Mouse (Mus musculus) right cerebral cortex, adult 2 months (tissue): ENCODE data around the gene 5530401A14Rik.

Experiments used
- DNase-seq, 2 experiments: peaks; one replicate each; pipeline ENCODE4 v3.0.0; 2021 to 2022; ENCODE audit warnings: low spot score in 2 of 2

The 5530401A14Rik gene

DNA sequence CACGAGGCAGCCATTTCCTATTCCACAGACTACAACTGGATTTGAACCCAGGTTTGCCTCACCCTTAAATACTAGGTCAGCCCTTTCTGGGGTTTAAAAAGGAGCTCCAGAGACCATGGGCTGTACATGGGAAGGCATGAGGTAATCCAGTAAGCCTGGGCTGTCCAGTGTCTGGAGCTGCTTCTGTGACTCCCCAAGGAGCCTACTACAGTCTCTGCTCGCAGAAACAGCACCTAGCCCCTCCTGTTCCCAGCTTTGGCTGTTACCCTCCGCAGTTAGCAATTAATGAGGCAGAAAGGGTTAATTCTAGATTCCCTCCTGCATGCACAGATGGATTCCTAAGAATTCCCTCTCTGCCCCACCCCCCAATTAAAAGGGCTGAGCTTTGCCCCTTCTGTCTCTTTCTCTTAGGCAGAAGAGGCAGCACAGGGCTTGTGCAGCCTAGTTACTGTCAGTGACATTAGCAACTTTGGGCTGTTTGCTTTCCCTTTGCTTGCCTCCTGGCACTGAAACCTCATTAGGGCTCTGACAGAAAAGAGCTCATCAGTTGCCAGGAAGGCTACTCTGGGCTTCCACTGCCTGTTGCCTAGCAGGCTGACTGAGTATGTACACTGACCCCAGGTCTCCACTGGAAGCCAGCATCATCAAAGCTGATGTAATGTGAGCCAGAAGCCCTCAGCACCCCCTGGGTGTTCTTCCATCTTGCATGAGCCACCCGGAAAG lies at the start of gene 5530401A14Rik:
Gene 5530401A14Rik (plus strand): TSS at position 424 of the 723 bp plus-strand sequence.
- DNase-seq: peak; percentile 17 to 27

DNA sequence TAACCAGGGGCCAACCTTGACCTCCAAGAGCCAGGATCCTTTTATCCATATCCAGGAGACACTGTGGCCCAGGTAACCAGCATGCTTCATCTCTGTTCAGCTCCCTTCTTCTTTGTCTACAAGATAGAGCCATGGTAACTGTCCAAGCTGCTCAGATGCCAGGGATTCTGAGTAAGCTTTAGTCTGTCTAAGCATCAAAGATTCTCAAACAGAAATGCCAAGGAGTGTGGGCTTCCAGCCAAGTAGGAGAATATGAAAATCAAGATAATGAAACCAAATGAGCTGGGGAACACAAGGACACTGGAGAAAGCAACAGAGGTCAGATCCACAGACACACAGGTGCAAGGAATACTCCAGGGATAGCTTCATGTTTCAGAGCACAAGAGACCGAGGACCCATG lies 45.7 kb upstream of the 5530401A14Rik start:
- peak; percentile 56 to 59 for DNase-seq

DNA sequence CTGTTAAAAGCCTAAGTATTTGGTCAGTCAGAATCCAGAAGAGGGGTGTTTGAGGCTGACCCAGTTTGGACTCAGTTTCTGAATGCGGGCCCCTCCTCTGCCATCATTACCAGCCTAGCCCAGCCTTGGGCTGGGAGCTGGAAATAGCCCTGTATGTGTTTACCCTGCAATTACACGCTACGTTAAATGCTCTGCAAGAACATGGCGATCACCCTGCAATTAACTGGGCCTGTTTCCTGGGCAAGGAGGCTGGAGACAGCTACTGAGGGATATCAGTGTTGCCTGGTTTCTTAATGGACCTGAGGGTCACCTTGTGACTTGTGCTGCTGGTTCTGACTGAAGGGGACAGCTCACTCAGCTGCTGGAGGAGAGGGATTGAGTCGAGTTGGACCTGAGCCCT lies 43.9 kb upstream of the 5530401A14Rik start:
- no peak for DNase-seq

DNA sequence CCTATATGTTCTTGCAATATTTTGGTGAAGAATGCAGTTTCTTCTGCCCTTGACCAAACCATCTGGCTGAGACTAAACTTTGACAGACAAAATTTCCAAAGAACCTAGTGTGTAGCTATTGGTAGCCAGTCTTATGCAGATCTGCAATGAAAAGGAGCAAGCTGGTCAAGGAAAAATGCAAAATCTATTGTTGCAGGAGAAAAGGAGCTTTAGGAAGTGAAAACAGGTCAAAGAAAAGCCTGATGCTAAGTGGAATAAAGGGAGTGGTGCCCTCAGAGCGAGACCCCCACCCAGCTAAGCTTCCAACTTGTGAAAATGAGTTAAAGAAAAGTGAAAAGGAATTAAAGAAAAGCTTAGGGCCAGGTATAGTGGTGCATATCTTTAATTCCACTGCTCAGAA lies 28.1 kb upstream of the 5530401A14Rik start:
- DNase-seq: no peak

DNA sequence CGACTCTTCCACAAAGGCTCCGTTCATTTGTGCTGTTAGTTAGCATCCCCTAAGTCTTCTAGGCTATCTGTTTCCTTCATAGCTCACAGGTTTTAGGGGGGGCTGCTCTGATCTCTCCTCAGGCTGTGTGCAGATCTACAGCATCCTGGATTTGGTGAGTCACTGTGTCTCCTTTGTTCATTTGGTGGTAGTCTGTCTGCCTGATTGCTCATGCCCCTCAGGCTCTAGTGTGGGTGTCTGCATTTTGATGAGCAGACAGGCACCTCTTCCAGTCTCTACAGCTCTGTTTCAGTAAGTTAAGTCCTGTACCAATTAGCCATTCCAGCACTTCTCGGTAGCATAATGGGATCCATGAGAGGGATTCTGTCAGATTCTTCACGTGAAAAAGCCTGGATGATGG lies 22.0 kb upstream of the 5530401A14Rik start:
- no peak for DNase-seq

DNA sequence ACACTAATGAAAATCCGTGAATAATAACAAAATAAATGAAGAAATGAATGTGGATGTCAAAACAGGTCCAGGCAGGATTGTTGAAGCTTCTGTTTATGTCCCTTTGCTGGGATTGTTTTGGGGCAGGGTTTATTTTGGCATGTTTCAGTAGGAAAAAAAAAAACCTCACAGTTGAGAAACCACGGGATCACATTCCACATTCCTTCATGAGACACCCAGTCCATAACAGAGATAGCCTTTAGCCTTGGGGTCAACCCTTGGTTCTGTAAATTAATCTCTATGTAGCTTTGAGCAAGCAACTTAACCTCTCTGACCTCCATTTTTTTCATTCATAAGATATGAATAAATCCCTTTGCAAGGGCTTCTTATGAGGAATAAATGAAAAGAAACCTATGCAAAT lies 19.5 kb upstream of the 5530401A14Rik start:
- no peak for DNase-seq

DNA sequence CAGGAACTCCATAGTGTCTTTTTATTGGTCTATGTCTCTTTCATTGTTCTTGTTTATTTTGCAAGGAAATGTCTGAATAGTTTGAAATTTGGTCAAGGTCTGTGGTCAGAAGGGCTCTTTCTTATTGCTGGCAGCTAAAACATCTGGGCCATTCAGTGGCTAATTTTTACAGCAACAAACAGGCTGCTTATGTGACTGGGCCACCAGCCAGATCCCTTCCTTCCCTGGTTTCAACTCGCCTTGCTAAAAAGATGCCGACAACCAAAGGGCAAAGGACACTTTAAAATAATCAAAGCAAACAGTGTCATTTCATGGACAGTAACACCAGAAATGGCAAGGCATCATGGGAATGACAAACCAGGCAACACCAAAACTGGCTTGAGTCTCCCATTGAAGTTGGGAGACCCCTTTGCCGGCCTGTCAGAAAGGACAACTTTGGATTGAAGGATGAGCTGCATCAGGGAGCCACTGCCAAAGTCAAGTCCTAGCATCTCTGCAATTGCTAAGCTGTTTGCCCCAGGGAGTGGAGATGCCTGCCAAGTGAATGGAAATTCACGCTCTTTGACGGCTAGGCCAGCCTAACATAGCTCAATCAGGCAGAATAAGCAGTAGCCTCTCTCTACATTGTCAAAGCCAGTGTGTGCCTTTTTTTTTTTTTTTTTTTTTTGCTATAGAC lies 15.3 kb upstream of the 5530401A14Rik start:
- DNase-seq: no peak

DNA sequence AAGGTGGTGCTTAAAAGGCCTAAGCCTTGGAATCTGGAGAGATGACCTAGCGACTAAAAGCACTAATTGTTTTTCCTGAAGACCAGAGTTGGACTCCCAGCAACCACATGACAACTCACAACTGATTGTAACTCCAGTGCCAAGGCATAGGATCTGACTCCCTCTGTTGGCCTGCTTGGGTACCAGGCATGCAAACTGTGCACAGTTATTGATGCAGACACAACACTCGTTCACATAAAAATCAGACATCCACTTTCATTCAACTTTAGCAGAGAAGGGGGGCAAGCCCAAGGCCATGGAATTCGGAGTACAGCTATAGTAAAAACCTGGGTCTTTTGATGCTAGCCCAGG lies 14.8 kb upstream of the 5530401A14Rik start:
- no peak for DNase-seq

DNA sequence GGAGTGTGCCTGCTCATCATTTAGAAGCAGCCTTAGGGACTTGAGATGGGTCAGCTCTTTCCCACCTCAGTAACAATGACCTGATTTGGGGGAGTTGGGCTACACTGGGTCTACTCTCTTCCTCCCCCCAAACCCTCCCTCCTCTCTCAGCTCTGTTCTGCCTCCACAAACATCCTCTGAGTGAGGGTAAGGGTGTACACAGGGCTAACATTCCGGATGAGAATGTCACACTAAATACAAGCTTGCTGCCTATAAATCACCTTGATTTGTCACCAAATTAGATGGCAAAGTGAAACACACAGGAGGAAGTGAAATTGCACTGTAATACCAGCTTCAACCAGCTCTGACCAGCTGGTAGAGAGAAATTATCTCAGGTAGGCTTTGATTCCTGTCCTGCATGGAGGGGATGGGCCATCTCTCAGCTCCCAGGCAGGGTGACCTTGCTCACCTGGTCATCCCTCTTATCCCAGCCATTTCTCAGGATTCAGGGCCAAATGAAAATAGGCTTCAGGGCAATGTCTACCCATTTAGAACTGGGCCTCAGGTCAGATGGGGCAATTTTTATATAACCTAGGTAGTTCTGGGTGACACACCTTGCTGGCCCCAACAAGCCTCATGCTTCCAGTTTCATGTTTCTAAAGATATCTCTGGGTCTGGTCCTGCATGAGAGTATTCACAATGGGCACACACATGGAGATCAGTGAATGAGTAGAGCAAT lies 12.5 kb upstream of the 5530401A14Rik start:
- DNase-seq: no peak

DNA sequence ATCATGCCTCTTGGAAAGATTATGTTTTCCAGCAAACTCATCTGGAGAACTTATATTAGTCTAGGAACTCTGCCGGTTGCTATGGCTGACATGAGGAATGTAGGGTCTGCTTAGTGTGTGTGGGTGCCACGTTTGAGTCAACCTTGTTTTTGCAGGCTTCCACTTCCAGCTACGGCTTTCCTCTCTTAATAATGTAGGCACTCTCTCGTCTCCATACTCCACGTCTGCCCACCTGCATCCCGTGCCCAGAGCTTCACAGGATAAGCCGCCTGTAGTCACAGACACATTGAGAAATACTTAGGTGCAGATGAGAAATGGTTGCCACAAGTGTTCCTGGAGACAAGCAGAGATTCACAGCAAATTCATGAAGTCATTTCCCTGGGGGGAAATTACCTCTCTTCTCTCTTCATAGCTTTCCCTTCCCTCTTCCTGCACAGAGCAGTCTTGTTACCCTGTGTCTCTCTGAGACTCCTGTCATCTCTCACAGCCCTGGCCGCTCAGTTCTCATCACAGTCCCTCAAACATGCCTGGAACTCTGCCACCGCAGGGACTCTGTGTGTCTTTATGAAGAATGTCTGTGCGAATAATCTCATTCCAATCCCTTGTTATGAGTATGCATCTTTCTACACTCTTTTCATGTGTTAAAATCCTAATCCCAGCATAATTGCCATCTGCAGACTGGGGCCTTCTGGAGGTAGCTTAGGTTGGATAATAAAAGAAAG lies 5.3 kb downstream of the 5530401A14Rik start:
- peak; percentile 43 to 56 for DNase-seq

DNA sequence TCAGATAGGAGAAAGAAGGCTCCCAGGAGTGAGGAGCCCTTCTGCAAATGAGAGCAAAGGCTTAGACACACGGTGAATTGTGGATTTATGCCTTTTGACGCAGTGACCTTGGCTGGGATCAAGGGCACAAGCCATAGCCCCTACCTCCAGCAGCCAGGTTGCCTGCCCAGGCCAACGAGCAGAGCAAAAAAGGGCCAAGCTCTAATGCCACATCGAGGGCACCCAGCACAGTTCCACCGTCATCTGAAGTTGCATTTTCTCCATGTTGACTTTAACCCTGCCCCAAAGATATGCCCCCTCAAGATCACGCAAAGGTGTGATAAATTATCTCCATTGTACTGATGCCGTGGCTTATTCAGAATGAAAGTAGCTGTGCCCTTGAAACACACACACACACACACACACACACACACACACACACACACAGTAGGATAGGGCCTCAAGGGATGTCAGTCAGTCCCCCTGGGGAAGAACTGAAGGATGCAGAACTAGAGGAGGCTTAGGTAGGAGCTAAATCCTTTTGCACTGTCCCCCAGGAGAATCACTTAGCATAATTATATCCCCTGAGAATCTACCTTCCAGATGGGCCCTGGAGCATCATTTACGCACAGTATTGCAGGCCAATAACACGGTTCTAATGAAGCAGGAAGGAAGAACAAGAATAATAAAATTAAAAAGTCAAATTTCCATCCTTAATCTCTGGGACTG lies 11.2 kb downstream of the 5530401A14Rik start:
- no peak for DNase-seq

DNA sequence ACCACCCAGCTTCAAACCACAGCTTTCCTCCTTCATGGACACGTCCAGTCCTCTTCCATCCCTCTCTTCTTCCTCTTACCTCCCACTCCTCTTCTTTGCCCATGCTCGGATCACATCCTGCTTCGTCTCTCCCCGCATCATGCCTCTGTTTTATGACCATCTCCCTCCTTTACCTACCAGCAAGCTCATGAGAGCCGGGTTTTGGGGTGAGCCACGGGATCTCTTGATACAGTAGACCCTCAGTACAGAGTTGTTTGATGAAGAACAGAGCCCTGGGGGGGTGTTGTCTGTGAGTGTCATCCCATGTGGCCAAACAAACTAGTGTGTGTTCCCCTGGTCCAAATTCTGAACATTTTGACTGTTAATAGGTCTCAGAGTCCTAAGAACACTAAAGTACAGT lies 36.0 kb downstream of the 5530401A14Rik start:
- no peak for DNase-seq

DNA sequence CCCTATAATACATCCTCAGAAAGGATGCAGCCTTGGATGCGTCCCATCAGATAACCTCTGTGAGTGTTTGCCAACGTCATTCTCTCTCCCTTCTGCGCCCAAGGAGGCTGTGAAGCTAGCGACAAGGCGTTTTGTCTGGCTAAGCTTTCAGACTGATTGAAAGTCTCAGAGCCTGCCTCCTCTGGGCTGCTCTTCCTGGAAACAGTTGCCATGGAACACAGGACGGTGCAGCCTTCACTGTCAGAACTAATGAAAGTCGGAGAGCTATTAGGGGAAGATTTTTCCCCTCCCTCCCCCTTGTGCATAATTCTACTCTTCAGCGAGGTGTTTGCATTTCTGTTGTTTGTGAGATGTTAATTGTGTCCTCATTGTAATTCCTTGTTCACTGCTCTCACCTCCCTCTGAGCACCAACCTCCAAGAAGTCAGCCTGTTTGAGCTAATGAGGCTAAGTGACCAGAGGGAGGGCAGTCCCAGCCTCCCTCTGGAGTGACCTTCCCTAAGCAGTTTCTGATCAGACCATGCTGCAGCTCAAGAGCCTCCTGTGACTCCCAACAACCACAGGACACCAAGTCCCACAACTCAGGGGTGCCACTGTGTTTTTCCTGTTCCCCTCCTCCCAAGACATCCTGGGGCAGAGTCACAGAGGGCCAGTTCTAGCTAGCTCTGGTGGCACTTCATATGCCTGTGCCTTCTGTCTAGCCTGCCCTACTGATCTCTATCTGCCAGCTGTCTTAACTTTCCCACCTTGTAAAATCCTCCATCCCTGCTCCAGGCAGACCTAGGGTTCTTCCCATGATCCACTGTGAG lies 37.3 kb downstream of the 5530401A14Rik start:
- peak; percentile 44 to 53 for DNase-seq

DNA sequence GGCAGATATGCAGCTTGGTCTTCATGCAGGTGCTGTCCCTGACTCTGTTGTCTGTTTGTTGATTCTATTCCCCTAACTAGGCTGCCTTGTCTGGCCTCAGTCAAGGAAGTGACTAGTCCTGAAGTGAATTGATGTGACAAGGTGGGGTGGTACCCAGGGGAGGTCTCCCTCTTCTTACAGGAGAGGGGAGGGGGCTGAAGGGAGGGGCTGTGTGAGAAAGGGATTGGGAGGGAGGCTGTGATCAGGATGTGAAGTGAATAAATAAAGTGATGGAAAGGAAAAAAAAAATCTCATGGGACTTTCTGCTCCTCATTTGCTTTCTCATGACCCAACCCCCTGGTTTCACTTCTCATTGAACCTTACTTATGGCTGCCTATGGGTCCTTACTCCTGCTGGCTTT lies 41.8 kb downstream of the 5530401A14Rik start:
- DNase-seq: no peak

DNA sequence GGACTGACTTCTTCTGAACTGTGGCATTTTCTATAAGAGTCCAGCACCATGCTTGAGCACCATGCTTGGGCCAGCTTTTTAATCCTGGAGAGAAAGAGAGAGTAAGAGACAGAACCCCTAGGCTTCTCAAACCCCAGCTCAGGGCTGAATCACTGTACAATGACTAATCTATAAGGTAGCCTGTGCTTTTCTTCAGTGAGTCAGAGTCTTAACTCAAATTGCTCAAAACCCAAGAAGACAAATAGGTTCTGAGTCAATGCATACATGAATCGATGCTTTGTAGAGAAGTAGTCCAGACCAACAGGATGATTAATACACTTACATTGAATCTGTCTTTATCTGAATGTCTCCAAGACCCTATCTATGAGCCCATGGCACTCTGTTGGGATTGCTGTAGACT lies 48.3 kb downstream of the 5530401A14Rik start:
- no peak for DNase-seq

DNA sequence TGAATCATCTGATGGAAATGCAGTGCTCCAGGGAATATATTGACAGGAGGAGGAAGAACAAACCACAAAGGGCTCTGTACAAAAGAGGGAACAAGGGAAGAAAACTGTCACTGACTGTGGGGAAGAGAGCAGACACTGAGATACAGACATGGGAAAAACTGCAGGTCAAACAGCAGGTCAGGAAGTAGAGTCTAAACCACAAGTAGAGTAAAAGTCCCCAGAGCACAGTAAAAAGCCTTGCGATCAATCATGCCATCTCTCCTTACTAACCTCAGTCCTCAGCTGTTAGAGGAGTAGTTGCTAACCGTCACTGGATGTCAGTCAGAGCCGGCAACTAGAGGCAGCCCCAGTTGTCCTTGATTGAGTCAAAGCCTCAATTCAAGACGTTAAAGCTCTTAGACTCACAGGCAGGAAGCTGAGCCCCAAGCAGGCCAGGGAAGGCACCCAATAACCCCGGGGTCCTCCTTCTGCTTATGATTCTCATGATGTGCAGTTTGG lies 49.0 kb downstream of the 5530401A14Rik start:
- DNase-seq: no peak

DNA sequence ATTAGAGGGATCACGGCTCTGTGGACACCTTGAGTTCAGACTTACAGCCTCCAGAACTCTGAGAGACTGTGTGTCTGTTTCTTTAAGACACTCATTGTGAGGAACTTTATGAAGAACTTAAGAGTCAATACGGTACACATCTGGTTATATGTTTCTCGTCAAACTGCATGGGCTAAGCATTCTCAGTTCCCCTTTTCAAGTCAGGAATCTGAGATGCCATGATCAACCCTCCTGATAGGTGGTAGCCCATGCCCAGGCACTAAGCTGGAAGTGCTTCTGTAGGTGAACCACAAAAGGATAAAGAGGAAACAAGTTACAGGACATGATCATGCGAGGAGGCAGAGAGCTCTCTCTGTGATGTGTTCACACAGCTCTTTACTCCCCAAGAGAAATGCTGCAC lies 52.6 kb downstream of the 5530401A14Rik start:
- DNase-seq: no peak

DNA sequence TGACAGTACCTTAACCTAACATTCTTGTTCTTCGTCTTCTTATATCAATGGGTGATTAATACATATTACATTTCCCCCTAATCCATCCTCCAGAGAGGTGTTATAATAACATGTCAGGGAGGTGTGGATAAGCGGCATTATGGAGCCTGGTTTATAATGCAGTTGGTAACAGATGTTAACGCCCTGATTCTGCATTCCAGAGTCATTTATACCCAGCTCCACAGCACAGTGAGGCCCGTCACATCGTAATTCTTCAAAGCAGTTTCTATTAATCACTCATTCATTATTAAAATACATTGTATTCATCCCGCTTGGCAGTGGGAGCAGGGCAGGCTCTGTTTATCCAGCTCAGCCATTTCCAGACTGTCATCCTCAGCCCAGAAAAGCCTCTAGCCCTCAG lies 55.0 kb downstream of the 5530401A14Rik start:
- no peak for DNase-seq

DNA sequence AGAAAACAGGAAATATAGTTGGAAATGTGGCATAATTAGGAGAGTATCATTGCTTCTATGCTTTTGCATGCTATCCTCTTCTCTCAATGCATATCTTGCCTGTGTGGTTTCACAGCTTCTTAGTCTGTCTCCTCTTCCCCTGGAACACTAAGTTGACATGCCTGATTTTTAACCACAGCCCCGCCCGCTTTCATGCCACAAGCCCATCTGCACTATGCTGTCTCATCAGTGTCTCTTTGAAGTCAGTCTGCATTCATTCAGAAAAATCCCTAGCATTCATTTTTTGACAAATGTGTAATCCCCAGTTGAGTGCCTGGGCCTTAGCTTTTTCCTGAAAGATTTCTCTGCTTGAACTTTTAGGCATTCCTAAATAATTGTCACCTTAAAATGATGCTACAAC lies 62.6 kb downstream of the 5530401A14Rik start:
- DNase-seq: no peak

DNA sequence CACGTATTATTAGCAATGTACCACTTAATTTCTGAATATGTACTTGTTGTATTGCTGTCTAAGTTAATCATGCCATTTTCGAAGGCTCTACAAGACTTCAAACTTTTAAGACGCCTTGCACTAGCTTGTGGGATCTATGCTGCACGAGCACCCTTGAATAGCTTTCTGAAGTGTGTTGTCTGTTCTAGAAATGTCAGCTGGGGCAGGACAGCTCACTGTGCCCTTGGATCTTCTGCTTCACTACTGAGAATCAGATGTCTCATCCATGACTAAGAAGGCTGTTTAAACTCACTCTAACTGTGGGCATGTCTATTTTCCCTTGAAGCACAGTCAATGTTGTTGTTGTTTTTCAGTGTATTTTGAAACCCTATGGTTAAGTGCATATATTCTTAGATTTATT lies 63.2 kb downstream of the 5530401A14Rik start:
- DNase-seq: no peak

DNA sequence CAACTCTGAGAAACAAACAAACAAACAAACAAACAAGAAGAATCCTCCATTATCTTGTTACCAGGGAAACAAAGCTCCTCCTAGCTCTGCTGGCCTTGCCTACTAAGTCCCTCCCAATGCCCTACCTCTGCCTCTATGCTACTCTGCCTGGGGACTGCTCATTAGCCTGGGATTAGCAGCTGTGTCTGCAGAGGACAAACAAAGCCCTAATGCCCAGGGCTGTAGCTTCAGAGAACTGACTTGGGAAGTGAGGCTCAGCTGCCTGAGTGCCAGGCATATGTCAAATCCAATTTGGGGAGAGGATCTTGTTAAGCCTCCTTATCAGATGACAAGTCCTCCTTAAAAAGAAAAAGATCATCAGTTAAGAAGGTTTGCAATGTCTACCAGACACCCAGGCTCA lies 65.9 kb downstream of the 5530401A14Rik start:
- no peak for DNase-seq
